Mouse (Mus musculus) midbrain, embryonic 11.5 days (tissue): ENCODE measurements at regions not wholly inside any gene's neighbourhood (a gene's known extent, or its start where the extent isn't known, plus 50 kb on each side); places are given as distances from the start of the nearest gene placed in this dataset.
"Not testable (repeated sequence)": the region's sequence is repeated elsewhere in the genome, so short reads cannot be mapped to it uniquely, and the experiment has no call there.

ENCODE experiments used
- ATAC-seq: fragments of 200-750 bp; cut with Nextera tagmentation; 2 replicates; pipeline ENCODE4 v1.8.0; 2017; ENCODE audit warnings: moderate TSS enrichment, moderate library complexity; ENCODE audit not compliant: low FRiP score
- DNase-seq: peaks from one replicate; pipeline ENCODE4 v3.0.0; 2015; ENCODE audit warnings: low spot score; ENCODE audit errors: missing footprints
- H3K27ac ChIP-seq: fragments of 300-500 bp; sonication (generic); 2 replicates; pipeline ENCODE4 v1.5.1; 2014; ENCODE audit warnings: low read depth, low read length
- H3K27me3 ChIP-seq: fragments of 300-500 bp; sonication (generic); 2 replicates; pipeline ENCODE4 v1.6.1; 2014; ENCODE audit warnings: mild to moderate bottlenecking, low read length, moderate library complexity, mixed read lengths; ENCODE audit not compliant: control insufficient read depth, insufficient read depth
- H3K36me3 ChIP-seq: fragments of 300-500 bp; sonication (generic); 2 replicates; pipeline ENCODE4 v1.6.1; 2014; ENCODE audit warnings: mild to moderate bottlenecking, low read length, moderate library complexity, mixed read lengths; ENCODE audit not compliant: control insufficient read depth, insufficient read depth
- H3K4me1 ChIP-seq: fragments of 300-500 bp; sonication (generic); 2 replicates; pipeline ENCODE4 v1.6.1; 2014; ENCODE audit warnings: low read length; ENCODE audit not compliant: control insufficient read depth, insufficient read depth
- H3K4me2 ChIP-seq: fragments of 300-500 bp; sonication (generic); 2 replicates; pipeline ENCODE4 v1.6.1; 2014; ENCODE audit warnings: mild to moderate bottlenecking, moderate library complexity
- H3K4me3 ChIP-seq: fragments of 300-500 bp; sonication (generic); 2 replicates; pipeline ENCODE4 v1.5.1; 2014; ENCODE audit warnings: low read depth, low read length
- H3K9ac ChIP-seq: fragments of 300-500 bp; sonication (generic); 2 replicates; pipeline ENCODE4 v1.6.1; 2014; ENCODE audit warnings: low read length
- H3K9me3 ChIP-seq: fragments of 300-500 bp; sonication (generic); 2 replicates; pipeline ENCODE4 v1.6.1; 2016; ENCODE audit warnings: low read length; ENCODE audit not compliant: control insufficient read depth
- WGBS: fragments of 180-500 bp; shearing (Covaris S2); extraction: QIAGEN DNeasy Blood & Tissue Kit; methylation state at CpG from one replicate; pipeline ENCODE4 v1.1.7; 2014; 5-methylcytosine and 5-hydroxymethylcytosine counted together

GRCm38 (mm10) chr1:35202551-35202950 lies 352.8 kb downstream of the Plekhb2 start:
- no peaks in the 10 kb centered on the region for H3K36me3 ChIP-seq
- ATAC-seq, result no peak
- H3K27me3 ChIP-seq, result no peaks in the 10 kb centered on the region
- H3K4me1 ChIP-seq, result no peaks in the 10 kb centered on the region
- H3K4me2 ChIP-seq, result no peak overlapping the region
- no peak overlapping the region for H3K9ac ChIP-seq
- 83% methylated on average over 4 of the region's 4 CpGs for whole genome bisulfite sequencing
- H3K4me3 ChIP-seq, result no peak overlapping the region
- H3K27ac ChIP-seq, result no peak overlapping the region
- no peaks in the 10 kb centered on the region for H3K9me3 ChIP-seq
- DNase-seq, result no peak

DNA sequence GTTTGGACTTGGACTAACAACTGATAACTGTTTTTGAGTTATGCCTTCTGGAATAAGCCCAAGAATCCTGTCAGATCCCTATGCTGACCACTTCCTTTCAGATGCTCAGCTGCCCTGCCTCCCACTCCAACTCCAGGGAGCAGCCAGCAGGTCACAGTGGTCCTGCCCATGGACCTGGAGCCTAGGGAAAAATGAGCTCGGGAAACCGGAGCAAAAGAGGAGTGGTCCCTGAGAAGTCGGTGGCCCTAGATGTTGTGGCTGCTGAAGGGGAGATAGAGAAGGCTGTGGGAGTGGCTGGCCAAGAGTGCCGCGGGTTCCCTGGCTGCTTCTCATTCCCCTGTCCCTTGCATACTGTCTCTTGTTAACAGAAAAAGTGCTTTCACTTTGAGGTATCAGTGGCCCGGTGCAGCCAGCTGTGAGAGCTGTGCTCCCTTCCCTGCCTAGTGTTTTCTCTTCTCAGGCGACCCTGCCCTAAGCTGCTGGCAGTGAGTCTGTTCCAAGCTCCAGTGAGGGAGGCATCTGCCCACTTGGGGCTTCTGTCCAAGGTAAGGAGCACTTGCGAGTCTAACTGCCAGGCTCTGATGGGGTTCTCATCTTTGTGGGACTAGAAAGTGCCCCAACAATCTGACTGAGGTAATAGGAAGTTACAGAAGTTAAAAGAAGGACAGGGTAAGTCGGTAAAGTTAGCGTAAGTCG lies 357.2 kb downstream of the Plekhb2 start:
- Histone ChIP-seq H3K4me3 (no peak overlapping the region), H3K27ac (no peak overlapping the region), H3K27me3 (no peaks in the 10 kb centered on the region), H3K9me3 (no peaks in the 10 kb centered on the region), H3K4me1 (no peaks in the 10 kb centered on the region), H3K9ac (no peak overlapping the region), H3K4me2 (no peak overlapping the region), H3K36me3 (no peaks in the 10 kb centered on the region)
- DNase-seq, result no peak
- ATAC-seq, result no peak
- WGBS, result 85% methylated on average over 11 of the region's 11 CpGs

GRCm38 (mm10) chr1:35212111-35212891 lies 362.5 kb downstream of the Plekhb2 start:
- H3K4me1 ChIP-seq, result no peaks in the 10 kb centered on the region
- H3K4me3 ChIP-seq, result no peak overlapping the region
- DNase-seq (no peak), ATAC-seq (no peak)
- no peaks in the 10 kb centered on the region for H3K36me3 ChIP-seq
- WGBS, result 83% methylated on average over 13 of the region's 13 CpGs
- no peak overlapping the region for H3K4me2 ChIP-seq
- H3K27me3 ChIP-seq, result no peaks in the 10 kb centered on the region
- H3K9me3 ChIP-seq, result no peaks in the 10 kb centered on the region
- H3K27ac ChIP-seq, result no peak overlapping the region
- H3K9ac ChIP-seq, result no peak overlapping the region

DNA sequence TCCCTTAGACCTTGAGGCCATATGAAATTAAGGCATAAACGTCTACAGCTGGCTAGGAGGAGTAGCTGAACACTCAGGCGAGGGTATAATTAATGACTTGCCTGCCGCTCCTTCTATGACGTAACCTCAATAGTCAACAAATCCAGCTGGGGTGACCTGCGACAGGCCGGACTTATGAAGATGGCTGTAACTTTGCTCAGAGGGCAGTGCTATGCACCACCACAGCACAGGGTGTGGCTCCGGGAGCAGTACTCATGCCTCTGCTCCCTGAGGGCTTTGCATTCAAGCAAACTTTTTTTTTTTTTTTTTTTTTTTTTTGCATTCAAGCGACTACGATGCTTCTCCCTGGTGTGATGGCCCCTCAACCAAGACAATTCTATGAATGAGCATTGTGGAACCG lies 364.1 kb downstream of the Plekhb2 start:
- Histone ChIP-seq H3K9ac (no peak overlapping the region), H3K4me2 (no peak overlapping the region), H3K27ac (no peak overlapping the region), H3K27me3 (no peaks in the 10 kb centered on the region), H3K4me3 (no peak overlapping the region), H3K9me3 (no peaks in the 10 kb centered on the region), H3K36me3 (no peaks in the 10 kb centered on the region), H3K4me1 (no peaks in the 10 kb centered on the region)
- no peak for ATAC-seq
- WGBS, result 87% methylated on average over 10 of the region's 10 CpGs
- no peak for DNase-seq

DNA sequence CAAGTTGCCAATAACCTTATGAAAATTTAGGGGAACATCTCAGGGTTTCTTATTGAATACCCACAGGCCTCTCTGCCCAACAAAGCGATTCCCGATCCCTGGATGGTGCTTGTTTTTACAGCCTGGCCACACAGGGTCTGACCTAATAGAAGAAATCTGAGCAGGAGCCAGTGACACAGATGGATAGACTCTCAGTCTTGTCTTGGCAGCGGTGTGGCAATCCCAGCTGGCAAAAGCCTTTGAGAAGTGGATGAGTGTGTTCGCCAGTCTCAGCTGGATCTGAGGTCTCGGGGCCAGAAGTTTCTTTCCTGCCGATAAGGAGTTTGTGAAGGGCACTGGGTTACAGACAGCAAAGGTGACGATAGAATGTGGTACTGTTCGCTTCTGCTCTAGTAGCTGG lies 366.6 kb downstream of the Plekhb2 start:
- Histone ChIP-seq H3K4me3 (no peak overlapping the region), H3K9me3 (no peaks in the 10 kb centered on the region), H3K27me3 (no peaks in the 10 kb centered on the region), H3K27ac (no peak overlapping the region), H3K4me1 (no peaks in the 10 kb centered on the region), H3K4me2 (no peak overlapping the region), H3K36me3 (no peaks in the 10 kb centered on the region), H3K9ac (no peak overlapping the region)
- no peak for ATAC-seq
- 94% methylated on average over 8 of the region's 8 CpGs for WGBS
- DNase-seq, result no peak

DNA sequence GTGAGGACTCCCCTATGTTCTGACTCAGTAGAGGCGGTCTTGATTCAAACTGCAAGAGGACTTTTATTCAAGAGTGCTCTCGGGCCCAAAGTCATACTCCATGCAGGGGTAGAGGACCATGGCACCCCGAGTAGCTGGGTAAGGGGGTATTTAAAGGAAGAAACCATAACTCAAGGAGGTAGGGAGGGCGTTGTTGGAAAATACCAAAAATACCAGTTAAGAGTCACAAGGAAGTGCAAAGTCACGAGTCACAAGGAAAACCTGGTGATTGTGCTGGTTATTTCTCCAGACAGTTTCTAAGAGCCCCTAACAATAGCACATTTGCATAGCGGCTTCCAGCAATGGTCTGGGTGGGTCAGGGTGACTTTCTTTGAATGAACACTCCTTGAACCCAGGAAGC lies 370.4 kb downstream of the Plekhb2 start:
- H3K4me1 ChIP-seq, H3K36me3 ChIP-seq, H3K9ac ChIP-seq, DNase-seq, H3K9me3 ChIP-seq, H3K4me2 ChIP-seq, H3K27ac ChIP-seq, H3K27me3 ChIP-seq, ATAC-seq, H3K4me3 ChIP-seq: not testable (repeated sequence)
- 85% methylated on average over 6 of the region's 6 CpGs for WGBS

DNA sequence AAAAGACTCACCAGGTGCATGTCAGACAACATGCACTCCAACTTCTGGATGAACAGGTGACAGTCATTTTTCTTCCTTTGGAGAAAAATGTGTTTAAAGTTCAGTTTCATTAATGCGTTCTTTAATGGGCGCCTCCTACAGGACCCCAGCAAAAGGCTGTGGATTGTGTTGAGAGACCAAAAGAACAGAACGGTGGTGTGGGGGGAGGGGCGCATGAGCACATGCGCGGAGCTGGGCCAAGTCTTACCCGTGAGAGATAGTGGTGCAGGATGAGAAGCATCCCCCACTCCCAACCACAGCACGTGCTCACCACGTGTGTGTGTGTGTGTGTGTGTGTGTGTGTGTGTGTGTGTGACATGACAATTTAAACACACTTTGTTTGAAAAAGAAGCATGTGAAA lies 371.0 kb downstream of the Plekhb2 start:
- no peaks in the 10 kb centered on the region for H3K27me3 ChIP-seq
- H3K27ac ChIP-seq, result no peak overlapping the region
- H3K4me3 ChIP-seq, result no peak overlapping the region
- no peak overlapping the region for H3K4me2 ChIP-seq
- H3K4me1 ChIP-seq, result no peaks in the 10 kb centered on the region
- WGBS, result 79% methylated on average over 9 of the region's 9 CpGs
- H3K36me3 ChIP-seq, result no peaks in the 10 kb centered on the region
- DNase-seq (no peak), ATAC-seq (no peak)
- H3K9me3 ChIP-seq, result no peaks in the 10 kb centered on the region
- H3K9ac ChIP-seq, result no peak overlapping the region

DNA sequence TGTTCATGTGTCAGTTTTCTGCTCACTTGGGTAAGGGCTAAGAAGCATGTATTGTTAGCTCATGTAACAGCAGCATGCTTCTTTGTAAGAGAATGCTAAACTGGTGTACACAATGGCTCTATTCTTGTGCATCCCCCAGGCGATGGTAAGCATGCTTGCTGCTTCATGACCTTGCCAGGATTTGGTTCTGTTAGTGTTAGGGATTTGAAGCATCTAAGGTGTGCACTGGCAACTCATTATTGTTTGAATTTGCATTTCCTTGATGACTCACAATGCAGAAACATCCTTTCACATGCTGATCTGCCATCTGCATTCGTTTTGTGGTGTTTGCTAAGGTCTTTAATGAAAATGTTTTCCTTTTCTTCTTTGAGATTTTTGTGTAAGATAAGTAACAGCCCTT lies 382.8 kb downstream of the Plekhb2 start:
- H3K9ac ChIP-seq, result no peak overlapping the region
- H3K27ac ChIP-seq, result no peak overlapping the region
- no peaks in the 10 kb centered on the region for H3K27me3 ChIP-seq
- no peak overlapping the region for H3K4me3 ChIP-seq
- no peak overlapping the region for H3K4me2 ChIP-seq
- DNase-seq, result no peak
- peaks cover 4% of the 10 kb centered on the region; the same call in 1 of the 2 replicates for H3K4me1 ChIP-seq
- peak; percentile 64; the same call in 1 of the 2 replicates for ATAC-seq
- WGBS, result 17% methylated on average over 2 of the region's 2 CpGs
- no peaks in the 10 kb centered on the region for H3K36me3 ChIP-seq
- no peaks in the 10 kb centered on the region for H3K9me3 ChIP-seq

- Histone ChIP-seq H3K27me3 (no peaks in the 10 kb centered on the region), H3K9me3 (no peaks in the 10 kb centered on the region), H3K4me1 (peaks cover 4% of the 10 kb centered on the region; the same call in 1 of the 2 replicates), H3K36me3 (no peaks in the 10 kb centered on the region), H3K27ac (no peak overlapping the region), H3K4me2 (no peak overlapping the region), H3K9ac (no peak overlapping the region), H3K4me3 (no peak overlapping the region)
- DNase-seq, result no peak
- no peak for ATAC-seq
Measured at GRCm38 (mm10) chr1:35238139-35238538, 388.4 kb downstream of the Plekhb2 start.
